Mouse (Mus musculus) fat pad, adult 2 months (tissue): ENCODE results near the gene Pfdn6.
"Not testable (repeated sequence)": the region's sequence is repeated elsewhere in the genome, so short reads cannot be mapped to it uniquely, and the experiment has no call there.

Experiments used
- DNase-seq: peaks from one replicate; pipeline ENCODE4 v3.0.0-alpha.2; 2011; ENCODE audit warnings: low read depth, low spot score; ENCODE audit errors: extremely low read depth

Pfdn6 gene

GRCm38 (mm10) chr17:33940206-33940805 is at the start of gene Pfdn6, which contains the start of gene Wdr46:
Gene Pfdn6 (minus strand): TSS chr17:33940343.
Gene Wdr46 (plus strand): TSS chr17:33940660.
- peak; percentile 68 for DNase-seq

GRCm38 (mm10) chr17:33982136-33982535 is 42.0 kb upstream of the Pfdn6 start:
- not testable (repeated sequence) for DNase-seq

- peak; percentile 36 for DNase-seq
Observed at GRCm38 (mm10) chr17:33981192-33981909, 41.2 kb upstream of the Pfdn6 start.

GRCm38 (mm10) chr17:33980181-33981035 is 40.3 kb upstream of the Pfdn6 start:
- DNase-seq: no peak

GRCm38 (mm10) chr17:33979512-33980050 is 39.4 kb upstream of the Pfdn6 start:
- no peak for DNase-seq

GRCm38 (mm10) chr17:33978631-33979031 is 38.5 kb upstream of the Pfdn6 start:
- DNase-seq: no peak

- no peak for DNase-seq
Observed at GRCm38 (mm10) chr17:33977861-33978557, 37.9 kb upstream of the Pfdn6 start.

GRCm38 (mm10) chr17:33973572-33973971 is 33.4 kb upstream of the Pfdn6 start:
- DNase-seq: no peak

- no peak for DNase-seq
Observed at GRCm38 (mm10) chr17:33972691-33973090, 32.5 kb upstream of the Pfdn6 start.

GRCm38 (mm10) chr17:33969394-33969793 is 29.3 kb upstream of the Pfdn6 start:
- no peak for DNase-seq

- no peak for DNase-seq
Observed at GRCm38 (mm10) chr17:33968927-33969326, 28.8 kb upstream of the Pfdn6 start.

- no peak for DNase-seq
Observed at GRCm38 (mm10) chr17:33968489-33968888, 28.3 kb upstream of the Pfdn6 start.

- no peak for DNase-seq
Observed at GRCm38 (mm10) chr17:33965846-33966550, 25.9 kb upstream of the Pfdn6 start.

- no peak for DNase-seq
Observed at GRCm38 (mm10) chr17:33965082-33965845, 25.1 kb upstream of the Pfdn6 start.

GRCm38 (mm10) chr17:33962876-33963275 is 22.7 kb upstream of the Pfdn6 start:
- DNase-seq: no peak

- no peak for DNase-seq
Observed at GRCm38 (mm10) chr17:33959948-33960347, 19.8 kb upstream of the Pfdn6 start.

- no peak for DNase-seq
Observed at GRCm38 (mm10) chr17:33959135-33959534, 19.0 kb upstream of the Pfdn6 start.

- DNase-seq: no peak
Observed at GRCm38 (mm10) chr17:33958451-33958850, 18.3 kb upstream of the Pfdn6 start.

- no peak for DNase-seq
Observed at GRCm38 (mm10) chr17:33957493-33957892, 17.4 kb upstream of the Pfdn6 start.
